Mouse (Mus musculus) intestine, embryonic 14.5 days (tissue): Measurements from ENCODE around the gene 2410015M20Rik. TPM values are rescaled to one million over a fixed set of nuclear protein-coding genes. Genes with fewer than 3 reads are reported as not detected.

ENCODE experiments used
- ATAC-seq: fragments of 200-750 bp; cut with Nextera tagmentation; replicated peaks from 2 replicates; pipeline ENCODE4 v1.8.0; 2017; ENCODE audit warnings: low read depth, moderate number of reproducible peaks, moderate TSS enrichment, moderate library complexity; ENCODE audit not compliant: low FRiP score, low TSS enrichment
- DNase-seq: peaks from one replicate; pipeline ENCODE4 v3.0.0-alpha.2; 2018; ENCODE audit warnings: low spot score
- H3K27ac ChIP-seq: fragments of 300-500 bp; sonication (generic); 2 replicates; pipeline ENCODE4 v1.5.1; 2014; ENCODE audit warnings: low read depth, mild to moderate bottlenecking, control low read depth
- H3K27me3 ChIP-seq: fragments of 300-500 bp; sonication (generic); replicated peaks from 2 replicates; pipeline ENCODE4 v1.6.1; 2014; ENCODE audit warnings: low read length, control low read depth; ENCODE audit not compliant: control insufficient read depth, insufficient read depth
- H3K36me3 ChIP-seq: fragments of 300-500 bp; sonication (generic); 2 replicates; pipeline ENCODE4 v1.6.1; 2014; ENCODE audit warnings: low read length, control low read depth; ENCODE audit not compliant: control insufficient read depth, insufficient read depth
- H3K4me1 ChIP-seq: fragments of 300-500 bp; sonication (generic); replicated peaks from 2 replicates; pipeline ENCODE4 v1.6.1; 2014; ENCODE audit warnings: low read length, control low read depth, mixed read lengths; ENCODE audit not compliant: control insufficient read depth, insufficient read depth
- H3K4me2 ChIP-seq: fragments of 300-500 bp; sonication (generic); 2 replicates; pipeline ENCODE4 v1.6.1; 2014; ENCODE audit warnings: low read length
- H3K4me3 ChIP-seq: fragments of 300-500 bp; sonication (generic); 2 replicates; pipeline ENCODE4 v1.5.1; 2014; ENCODE audit warnings: low read depth, low read length, control low read depth, mixed read lengths
- H3K9ac ChIP-seq: fragments of 300-500 bp; sonication (generic); 2 replicates; pipeline ENCODE4 v1.6.1; 2014; ENCODE audit warnings: mild to moderate bottlenecking, low read length
- H3K9me3 ChIP-seq: fragments of 300-500 bp; sonication (generic); 2 replicates; pipeline ENCODE4 v1.6.1; 2016; ENCODE audit warnings: low read length, control low read depth; ENCODE audit not compliant: control insufficient read depth
- WGBS: fragments of 180-500 bp; shearing (Covaris S2); extraction: QIAGEN DNeasy Blood & Tissue Kit; methylation state at CpG from one replicate; pipeline ENCODE4 v1.1.7; 2014; 5-methylcytosine and 5-hydroxymethylcytosine counted together
- polyA plus RNA-seq: library from polyadenylated mRNA; unstranded; fragments of >200 nt; fragmentation: Nextera tagmentation; extraction: Ambion mirVana; gene quantifications from 2 replicates; pipeline ENCODE4 v1.2.1, GENCODE M21; 2014

2410015M20Rik gene
- polyA plus RNA-seq, 1 experiment from 2014 or later, result 284 TPM

- Histone ChIP-seq H3K9ac (no peak overlapping the region), H3K27ac (no peak overlapping the region), H3K4me3 (no peak overlapping the region), H3K36me3 (peaks cover 100% of the 10 kb centered on the region), H3K4me2 (no peak overlapping the region), H3K9me3 (no peaks in the 10 kb centered on the region), H3K4me1 (no peaks in the 10 kb centered on the region), H3K27me3 (no peaks in the 10 kb centered on the region)
- DNase-seq (no peak), ATAC-seq (no peak)
- WGBS, result 96% methylated on average over 4 of the region's 4 CpGs
Measured at GRCm38 (mm10) chr17:56567370-56567769, 42.2 kb downstream of the 2410015M20Rik start.

DNA sequence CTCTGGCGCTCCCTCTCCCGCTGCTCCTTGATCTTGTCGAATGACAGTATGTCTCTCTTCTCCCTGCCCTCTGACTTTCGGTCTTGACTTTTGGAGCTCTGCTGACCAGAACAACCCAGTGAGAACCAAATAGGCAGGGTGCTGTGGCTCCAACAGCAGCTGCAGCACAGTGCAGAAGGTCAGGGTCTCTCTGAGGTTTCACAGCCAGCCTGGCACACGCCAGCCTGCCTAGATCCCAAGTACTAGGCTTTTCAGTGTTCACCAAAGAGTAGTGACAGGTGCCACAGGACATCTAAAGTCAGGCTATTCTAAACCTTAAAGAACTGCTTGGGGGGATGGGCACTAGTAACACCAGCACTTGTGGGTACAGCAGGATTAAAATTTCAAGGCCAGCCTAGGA, 42.7 kb downstream of the 2410015M20Rik start:
- H3K27ac ChIP-seq, result no peak overlapping the region
- H3K9ac ChIP-seq, result no peak overlapping the region
- no peak overlapping the region for H3K4me3 ChIP-seq
- H3K36me3 ChIP-seq, result peaks cover 100% of the 10 kb centered on the region
- no peak for DNase-seq
- H3K4me1 ChIP-seq, result no peaks in the 10 kb centered on the region
- WGBS, result 94% methylated on average over 5 of the region's 5 CpGs
- ATAC-seq, result no peak
- no peaks in the 10 kb centered on the region for H3K27me3 ChIP-seq
- H3K4me2 ChIP-seq, result no peak overlapping the region
- no peaks in the 10 kb centered on the region for H3K9me3 ChIP-seq

- Histone ChIP-seq H3K27me3 (no peaks in the 10 kb centered on the region), H3K9ac (no peak overlapping the region), H3K9me3 (no peaks in the 10 kb centered on the region), H3K36me3 (peaks cover 100% of the 10 kb centered on the region), H3K4me1 (no peaks in the 10 kb centered on the region), H3K4me3 (no peak overlapping the region), H3K27ac (no peak overlapping the region), H3K4me2 (no peak overlapping the region)
- ATAC-seq (no peak), DNase-seq (no peak)
- 91% methylated on average over 29 of the region's 29 CpGs for WGBS
Measured at GRCm38 (mm10) chr17:56566293-56566692, 43.3 kb downstream of the 2410015M20Rik start.

DNA sequence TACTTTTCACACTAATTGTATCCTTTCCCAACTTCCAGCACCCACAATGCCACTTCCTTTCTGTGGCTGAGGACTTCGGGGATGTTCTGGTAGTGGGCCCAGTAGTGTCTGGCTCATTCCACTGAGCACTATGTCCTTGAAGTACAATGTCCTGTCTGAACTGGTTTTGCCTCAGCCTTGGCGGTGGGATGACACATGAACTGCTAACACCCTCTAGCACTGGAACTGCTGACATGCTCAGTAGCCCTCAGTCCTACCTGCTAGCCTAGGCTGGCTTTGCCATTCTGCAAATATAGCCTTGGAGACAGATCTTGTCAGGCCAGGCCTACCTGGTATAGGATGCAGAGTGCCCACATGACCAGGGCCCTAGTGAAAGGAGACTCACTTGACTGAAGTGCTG, 47.7 kb downstream of the 2410015M20Rik start:
- DNase-seq, result no peak
- Histone ChIP-seq H3K9me3 (no peaks in the 10 kb centered on the region), H3K27me3 (no peaks in the 10 kb centered on the region), H3K4me3 (no peak overlapping the region), H3K9ac (no peak overlapping the region), H3K36me3 (peaks cover 62% of the 10 kb centered on the region), H3K27ac (no peak overlapping the region), H3K4me2 (no peak overlapping the region), H3K4me1 (no peaks in the 10 kb centered on the region)
- 97% methylated on average over 2 of the region's 2 CpGs for WGBS
- no peak for ATAC-seq

GRCm38 (mm10) chr17:56560131-56560530, 49.4 kb downstream of the 2410015M20Rik start:
- 79% methylated on average over 1 of the region's 1 CpGs for WGBS
- H3K9me3 ChIP-seq, result no peaks in the 10 kb centered on the region
- H3K27me3 ChIP-seq, result no peaks in the 10 kb centered on the region
- H3K4me1 ChIP-seq, result no peaks in the 10 kb centered on the region
- no peak overlapping the region for H3K9ac ChIP-seq
- H3K27ac ChIP-seq, result no peak overlapping the region
- H3K36me3 ChIP-seq, result peaks cover 44% of the 10 kb centered on the region
- no peak overlapping the region for H3K4me2 ChIP-seq
- no peak for DNase-seq
- no peak for ATAC-seq
- no peak overlapping the region for H3K4me3 ChIP-seq

GRCm38 (mm10) chr17:56559386-56559785, 50.2 kb downstream of the 2410015M20Rik start:
- ATAC-seq, result no peak
- Histone ChIP-seq H3K9me3 (no peaks in the 10 kb centered on the region), H3K36me3 (peaks cover 37% of the 10 kb centered on the region), H3K27ac (no peak overlapping the region), H3K27me3 (no peaks in the 10 kb centered on the region), H3K9ac (no peak overlapping the region), H3K4me3 (no peak overlapping the region), H3K4me2 (no peak overlapping the region), H3K4me1 (no peaks in the 10 kb centered on the region)
- 85% methylated on average over 3 of the region's 3 CpGs for WGBS
- no peak for DNase-seq

- Histone ChIP-seq H3K27me3 (no peaks in the 10 kb centered on the region), H3K27ac (no peak overlapping the region), H3K4me2 (no peak overlapping the region), H3K4me1 (no peaks in the 10 kb centered on the region), H3K4me3 (no peak overlapping the region), H3K9ac (no peak overlapping the region), H3K9me3 (no peaks in the 10 kb centered on the region), H3K36me3 (peaks cover 28% of the 10 kb centered on the region)
- DNase-seq (peak; percentile 87), ATAC-seq (peak; percentile 45; the same call in 1 of the 2 replicates)
- WGBS, result 19% methylated on average over 3 of the region's 3 CpGs
Measured at GRCm38 (mm10) chr17:56558448-56558847, 51.1 kb downstream of the 2410015M20Rik start.

Other genes starting within 250 kb of the 2410015M20Rik start
- gene Ptprs, start 133.3 kb downstream of the 2410015M20Rik start, polyA plus RNA-seq, result 94.4 and 99.6 TPM in 2 replicates
- not detected in 2 replicates for gene Znrf4, start 97.3 kb downstream of the 2410015M20Rik start, polyA plus RNA-seq
- 2.2 and 2.8 TPM in 2 replicates for gene Gm20219, start 55.4 kb downstream of the 2410015M20Rik start, polyA plus RNA-seq
- 57.1 and 59.9 TPM in 2 replicates for gene Safb2, start 25.2 kb downstream of the 2410015M20Rik start, polyA plus RNA-seq
- gene Safb, start 24.9 kb downstream of the 2410015M20Rik start, polyA plus RNA-seq, result 73.3 and 81.8 TPM in 2 replicates
- 2,427 and 2,673 TPM in 2 replicates for gene Rpl36, start 3.6 kb upstream of the 2410015M20Rik start, polyA plus RNA-seq
- gene Lonp1, start 17.1 kb upstream of the 2410015M20Rik start, polyA plus RNA-seq, result 64.5 and 71.2 TPM in 2 replicates
- gene Catsperd, start 18.4 kb upstream of the 2410015M20Rik start, polyA plus RNA-seq, result 0.93 and 1.1 TPM in 2 replicates
- gene Ranbp3, start 63.5 kb upstream of the 2410015M20Rik start, polyA plus RNA-seq, result 89.6 and 96.7 TPM in 2 replicates
- 494 and 522 TPM in 2 replicates for gene Ndufa11, start 108.0 kb upstream of the 2410015M20Rik start, polyA plus RNA-seq
- gene Vmac, start 108.3 kb upstream of the 2410015M20Rik start, polyA plus RNA-seq, result 21.2 and 21.3 TPM in 2 replicates
- 13.5 and 15.6 TPM in 2 replicates for gene Nrtn, start 147.8 kb upstream of the 2410015M20Rik start, polyA plus RNA-seq
- 45.6 and 47.4 TPM in 2 replicates for gene Dus3l, start 155.0 kb upstream of the 2410015M20Rik start, polyA plus RNA-seq
- gene Prr22, start 160.5 kb upstream of the 2410015M20Rik start, polyA plus RNA-seq, result 1.7 and 2.3 TPM in 2 replicates
- 4.5 and 4.9 TPM in 2 replicates for gene Rfx2, start 221.2 kb upstream of the 2410015M20Rik start, polyA plus RNA-seq